Mouse (Mus musculus): Measurements from ENCODE around the gene Arhgap10. TPM values are rescaled to one million over a fixed set of nuclear protein-coding genes. Genes with fewer than 3 reads are reported as not detected.

Gene Arhgap10
- total and polyA plus RNA-seq, 3 experiments, result 22.5 to 58.2 (median 51.4) TPM

GRCm38 (mm10) chr8:77453836-77454235 is 63.9 kb downstream of the Arhgap10 start:
- Histone ChIP-seq H3K27me3 (ENCODE audit: control insufficient read depth, insufficient read depth, low read length) (no peaks in the 10 kb centered on the region), H3K4me3 (no peak overlapping the region), H3K9ac (ENCODE audit: low read depth, low read length) (no peak overlapping the region), H3K27ac (peak overlapping the region; percentile 28), H3K79me2 (replicated peaks; ENCODE audit: control insufficient read depth, insufficient read depth, low read length) (no peaks in the 10 kb centered on the region; the same call in 1 of the 2 replicates), H3K4me1 (ENCODE audit: control insufficient read depth, insufficient read depth, low read length) (peaks cover 5% of the 10 kb centered on the region; the same call in 1 of the 2 replicates), H3K36me3 (ENCODE audit: control insufficient read depth, insufficient read depth, low read length) (peaks cover 4% of the 10 kb centered on the region)
- intact Hi-C loops (cut with DNase I), result no loop called here
- no peak for TF ChIP-seq POLR2A (IDR thresholded peaks at IDR 0.05; ENCODE audit: insufficient read depth, low read depth, low read length)
- TF ChIP-seq CTCF (IDR thresholded peaks at IDR 0.05), result no peak
- no peak for TF ChIP-seq EP300 (IDR thresholded peaks at IDR 0.05; ENCODE audit: insufficient read depth, low read depth, low read length)
- no peak for DNase-seq
- WGBS, result 79% methylated on average over 9 of the region's 9 CpGs

- peaks cover 4% of the 10 kb centered on the region for H3K36me3 ChIP-seq (ENCODE audit: control insufficient read depth, insufficient read depth, low read length)
- no peak overlapping the region for H3K4me3 ChIP-seq
- H3K27ac ChIP-seq, result peak overlapping the region; percentile 23; the same call in 1 of the 2 replicates
- DNase-seq, result no peak
- intact Hi-C loops (cut with DNase I), result no loop called here
- no peak overlapping the region for H3K9ac ChIP-seq (ENCODE audit: low read depth, low read length)
- H3K79me2 ChIP-seq (replicated peaks; ENCODE audit: control insufficient read depth, insufficient read depth, low read length), result peaks cover 2% of the 10 kb centered on the region
- TF ChIP-seq EP300 (IDR thresholded peaks at IDR 0.05; ENCODE audit: insufficient read depth, low read depth, low read length) (0 out of 2 replicates have a peak, but pooled peaks have one; percentile 10), POLR2A (IDR thresholded peaks at IDR 0.05; ENCODE audit: insufficient read depth, low read depth, low read length) (no peak)
- peaks cover 5% of the 10 kb centered on the region; the same call in 1 of the 2 replicates for H3K4me1 ChIP-seq (ENCODE audit: control insufficient read depth, insufficient read depth, low read length)
- H3K27me3 ChIP-seq (ENCODE audit: control insufficient read depth, insufficient read depth, low read length), result no peaks in the 10 kb centered on the region
- WGBS, result 73% methylated on average over 21 of the region's 21 CpGs
Measured at GRCm38 (mm10) chr8:77451466-77452382, 66.0 kb downstream of the Arhgap10 start.

GRCm38 (mm10) chr8:77451052-77451451 is 66.7 kb downstream of the Arhgap10 start:
- WGBS, result 97% methylated on average over 5 of the region's 5 CpGs
- Histone ChIP-seq H3K9ac (ENCODE audit: low read depth, low read length) (no peak overlapping the region), H3K27me3 (ENCODE audit: control insufficient read depth, insufficient read depth, low read length) (no peaks in the 10 kb centered on the region), H3K36me3 (ENCODE audit: control insufficient read depth, insufficient read depth, low read length) (peaks cover 2% of the 10 kb centered on the region; the same call in 1 of the 2 replicates), H3K4me3 (no peak overlapping the region), H3K79me2 (replicated peaks; ENCODE audit: control insufficient read depth, insufficient read depth, low read length) (peaks cover 2% of the 10 kb centered on the region), H3K27ac (no peak overlapping the region), H3K4me1 (ENCODE audit: control insufficient read depth, insufficient read depth, low read length) (peaks cover 3% of the 10 kb centered on the region; the same call in 1 of the 2 replicates)
- no peak for DNase-seq
- no peak for TF ChIP-seq POLR2A (IDR thresholded peaks at IDR 0.05; ENCODE audit: insufficient read depth, low read depth, low read length)
- no peak for TF ChIP-seq EP300 (IDR thresholded peaks at IDR 0.05; ENCODE audit: insufficient read depth, low read depth, low read length)
- TF ChIP-seq CTCF (IDR thresholded peaks at IDR 0.05), result no peak
- intact Hi-C loops (cut with DNase I), result no loop called here

DNA sequence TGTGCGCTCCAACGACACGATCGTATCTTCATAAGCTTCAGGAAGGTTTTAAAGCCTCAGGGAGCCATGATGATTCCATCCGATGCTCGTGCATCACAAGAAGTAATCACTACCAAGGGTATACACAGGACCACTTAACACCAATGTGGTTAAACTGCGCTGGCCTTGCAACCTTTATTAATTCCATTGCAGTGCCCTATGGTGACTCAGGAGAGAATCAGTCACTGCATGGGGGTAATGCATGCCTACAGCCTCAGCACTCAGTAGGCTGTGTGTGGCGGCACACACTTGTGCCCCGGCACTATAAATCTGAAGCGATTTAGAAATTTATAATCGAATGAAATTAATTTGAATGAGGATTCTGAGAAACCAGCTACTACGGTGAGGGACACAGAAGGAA is 71.5 kb downstream of the Arhgap10 start:
- no peaks in the 10 kb centered on the region for H3K27me3 ChIP-seq (ENCODE audit: control insufficient read depth, insufficient read depth, low read length)
- TF ChIP-seq CTCF (IDR thresholded peaks at IDR 0.05) (no peak), POLR2A (IDR thresholded peaks at IDR 0.05; ENCODE audit: insufficient read depth, low read depth, low read length) (no peak), EP300 (IDR thresholded peaks at IDR 0.05; ENCODE audit: insufficient read depth, low read depth, low read length) (no peak)
- peaks cover 10% of the 10 kb centered on the region for H3K4me1 ChIP-seq (ENCODE audit: control insufficient read depth, insufficient read depth, low read length)
- WGBS, result 95% methylated on average over 12 of the region's 12 CpGs
- DNase-seq, result no peak
- H3K4me3 ChIP-seq, result no peak overlapping the region
- no peak overlapping the region for H3K27ac ChIP-seq
- peaks cover 2% of the 10 kb centered on the region for H3K79me2 ChIP-seq (replicated peaks; ENCODE audit: control insufficient read depth, insufficient read depth, low read length)
- H3K9ac ChIP-seq (ENCODE audit: low read depth, low read length), result no peak overlapping the region
- peaks cover 5% of the 10 kb centered on the region; the same call in 1 of the 2 replicates for H3K36me3 ChIP-seq (ENCODE audit: control insufficient read depth, insufficient read depth, low read length)
- intact Hi-C loops (cut with DNase I), result no loop called here

- no peak overlapping the region for H3K4me3 ChIP-seq
- H3K9ac ChIP-seq (ENCODE audit: low read depth, low read length), result no peak overlapping the region
- H3K27ac ChIP-seq, result no peak overlapping the region
- intact Hi-C loops (cut with DNase I), result loop anchor here (2.0 kb wide), 1 partner anchor 45 kb away; no protein-coding TSS in a partner anchor
- DNase-seq, result no peak
- peaks cover 13% of the 10 kb centered on the region for H3K4me1 ChIP-seq (ENCODE audit: control insufficient read depth, insufficient read depth, low read length)
- H3K79me2 ChIP-seq (replicated peaks; ENCODE audit: control insufficient read depth, insufficient read depth, low read length), result peaks cover 2% of the 10 kb centered on the region
- WGBS, result 85% methylated on average over 3 of the region's 3 CpGs
- TF ChIP-seq POLR2A (IDR thresholded peaks at IDR 0.05; ENCODE audit: insufficient read depth, low read depth, low read length), result no peak
- TF ChIP-seq EP300 (IDR thresholded peaks at IDR 0.05; ENCODE audit: insufficient read depth, low read depth, low read length), result no peak
- no peak for TF ChIP-seq CTCF (IDR thresholded peaks at IDR 0.05)
- H3K27me3 ChIP-seq (ENCODE audit: control insufficient read depth, insufficient read depth, low read length), result no peaks in the 10 kb centered on the region
- peaks cover 5% of the 10 kb centered on the region; the same call in 1 of the 2 replicates for H3K36me3 ChIP-seq (ENCODE audit: control insufficient read depth, insufficient read depth, low read length)
Measured at GRCm38 (mm10) chr8:77445642-77446041, 72.1 kb downstream of the Arhgap10 start.
